Mouse (Mus musculus): Measurements from ENCODE around the gene Zfp286. TPM values are rescaled to one million over a fixed set of nuclear protein-coding genes. Genes with fewer than 3 reads are reported as not detected.

Zfp286 gene
- polyA plus RNA-seq, 1 experiment from 2014 or later: 28.6 TPM

DNA sequence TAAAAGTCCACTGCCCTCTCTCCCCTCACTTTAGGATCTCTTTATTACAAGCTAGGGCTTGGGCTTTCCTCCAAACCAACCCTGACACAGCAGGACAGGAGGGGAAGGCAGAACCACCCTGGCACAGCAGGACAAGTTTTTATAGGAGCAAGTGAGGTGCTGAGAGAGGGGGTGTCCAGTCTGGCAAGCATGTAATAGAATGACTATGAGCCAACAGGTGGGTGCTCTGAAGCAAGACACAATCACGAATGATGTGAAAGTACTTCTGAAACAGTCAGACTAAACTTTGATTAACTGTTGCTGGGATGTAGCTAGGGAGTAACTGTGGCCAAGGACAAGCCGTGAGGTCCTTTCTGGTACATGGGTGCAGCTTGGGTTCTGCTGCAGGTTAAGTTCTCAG, 83.1 kb downstream of the Zfp286 start:
- Histone ChIP-seq H3K4me1 (ENCODE audit: control insufficient read depth, insufficient read depth, low read length) (no peaks in the 10 kb centered on the region), H3K27me3 (ENCODE audit: control insufficient read depth, insufficient read depth, low read length) (no peaks in the 10 kb centered on the region), H3K4me3 (ENCODE audit: low read depth, low read length) (no peak overlapping the region), H3K4me2 (ENCODE audit: low read depth) (no peak overlapping the region), H3K9me3 (ENCODE audit: control insufficient read depth, low read length) (no peaks in the 10 kb centered on the region), H3K36me3 (ENCODE audit: control insufficient read depth, insufficient read depth, low read length) (no peaks in the 10 kb centered on the region), H3K9ac (ENCODE audit: low read length) (no peak overlapping the region), H3K27ac (ENCODE audit: low read depth, low read length) (no peak overlapping the region)
- no peak for DNase-seq (ENCODE audit: low spot score)
- ATAC-seq (ENCODE audit: insufficient read depth, low FRiP score, low TSS enrichment): no peak
- 91% methylated on average over 2 of the region's 2 CpGs for WGBS

Other genes starting within 250 kb of the Zfp286 start
- 3,903 and 3,916 TPM in 2 replicates for gene Ubb, start 238.3 kb downstream of the Zfp286 start, polyA plus RNA-seq (2014; fragmentation: Nextera tagmentation; extraction: Ambion mirVana)
- gene Trpv2, start 215.0 kb downstream of the Zfp286 start, polyA plus RNA-seq (2014; fragmentation: Nextera tagmentation; extraction: Ambion mirVana): 10.0 and 11.7 TPM in 2 replicates
- 12.3 and 13.6 TPM in 2 replicates for gene Lrrc75a, start 140.9 kb downstream of the Zfp286 start, polyA plus RNA-seq (2014; fragmentation: Nextera tagmentation; extraction: Ambion mirVana)
- gene Mmgt2, start 140.8 kb downstream of the Zfp286 start, polyA plus RNA-seq (2014; fragmentation: Nextera tagmentation; extraction: Ambion mirVana): 39.5 and 47.0 TPM in 2 replicates
- gene Zfp287, start 57.6 kb downstream of the Zfp286 start, polyA plus RNA-seq (2014; fragmentation: Nextera tagmentation; extraction: Ambion mirVana): 13.6 and 14.4 TPM in 2 replicates
- gene Gm10428, start 36.4 kb downstream of the Zfp286 start, polyA plus RNA-seq (2014; fragmentation: Nextera tagmentation; extraction: Ambion mirVana): not detected in 2 replicates
- gene Trim16, start 30.8 kb upstream of the Zfp286 start, polyA plus RNA-seq (2014; fragmentation: Nextera tagmentation; extraction: Ambion mirVana): 8.0 and 9.5 TPM in 2 replicates
- gene Fbxw10, start 57.6 kb upstream of the Zfp286 start, polyA plus RNA-seq (2014; fragmentation: Nextera tagmentation; extraction: Ambion mirVana): 0.19 and 0.50 TPM in 2 replicates
- 43.1 and 46.3 TPM in 2 replicates for gene Tvp23b, start 90.0 kb upstream of the Zfp286 start, polyA plus RNA-seq (2014; fragmentation: Nextera tagmentation; extraction: Ambion mirVana)
- not detected in 2 replicates for gene Cdrt4, start 161.7 kb upstream of the Zfp286 start, polyA plus RNA-seq (2014; fragmentation: Nextera tagmentation; extraction: Ambion mirVana)